Mouse (Mus musculus): ENCODE data around the gene Epb41l5. TPM values are rescaled to one million over a fixed set of nuclear protein-coding genes. Genes with fewer than 3 reads are reported as not detected.
A peak's percentile ranks its signal among the peaks of the same experiment; 100 is the strongest.

The Epb41l5 gene
- total RNA-seq, 2 experiments from 2014 or later: 3.2 to 3.9 TPM

GRCm38 (mm10) chr1:119502729-119503128 lies 146.1 kb downstream of the Epb41l5 start:
- H3K27ac ChIP-seq: peak overlapping the region; percentile 91
- TF ChIP-seq CTCF (IDR thresholded peaks at IDR 0.05): no peak
- peak overlapping the region; percentile 98 for H3K4me3 ChIP-seq
- intact Hi-C loops (cut with DNase I): no loop called here
- DNase-seq: peak; percentile 11

GRCm38 (mm10) chr1:119501881-119502280 lies 146.9 kb downstream of the Epb41l5 start:
- intact Hi-C loops (cut with DNase I): no loop called here
- Histone ChIP-seq H3K27ac (0 out of 2 replicates have a peak overlapping the region, but pooled peaks have one; percentile 28), H3K4me3 (no peak overlapping the region)
- no peak for TF ChIP-seq CTCF (IDR thresholded peaks at IDR 0.05)
- DNase-seq: no peak

- intact Hi-C loops (cut with DNase I): no loop called here
- TF ChIP-seq CTCF (IDR thresholded peaks at IDR 0.05): no peak
- Histone ChIP-seq H3K4me3 (no peak overlapping the region), H3K27ac (no peak overlapping the region)
- DNase-seq: no peak
Measured at GRCm38 (mm10) chr1:119499456-119499855, 149.3 kb downstream of the Epb41l5 start.

- Histone ChIP-seq H3K4me3 (peak overlapping the region; percentile 7; the same call in 1 of the 2 replicates), H3K27ac (peak overlapping the region; percentile 61)
- intact Hi-C loops (cut with DNase I): no loop called here
- DNase-seq: no peak
- no peak for TF ChIP-seq CTCF (IDR thresholded peaks at IDR 0.05)
Measured at GRCm38 (mm10) chr1:119498536-119499231, 150.1 kb downstream of the Epb41l5 start.

GRCm38 (mm10) chr1:119497346-119498004 lies 151.3 kb downstream of the Epb41l5 start:
- intact Hi-C loops (cut with DNase I): no loop called here
- no peak overlapping the region for H3K27ac ChIP-seq
- H3K4me3 ChIP-seq: no peak overlapping the region
- DNase-seq: no peak
- no peak for TF ChIP-seq CTCF (IDR thresholded peaks at IDR 0.05)

- H3K27ac ChIP-seq: peak overlapping the region; percentile 71
- no peak for DNase-seq
- no peak overlapping the region for H3K4me3 ChIP-seq
- TF ChIP-seq CTCF (IDR thresholded peaks at IDR 0.05): no peak
- intact Hi-C loops (cut with DNase I): no loop called here
Measured at GRCm38 (mm10) chr1:119495396-119495775, 153.4 kb downstream of the Epb41l5 start.

Other genes with a start within 250 kb of the Epb41l5 start
- gene Inhbb, start 226.8 kb downstream of the Epb41l5 start, total RNA-seq (2021): under 1 TPM; 0.43 to 0.89 TPM
- 1 to 10 TPM; 6.7 to 7.8 TPM for gene Ralb, start 144.2 kb downstream of the Epb41l5 start, total RNA-seq (2021)
- 1 to 10 TPM; 3.4 to 5.9 TPM for gene Tmem185b, start 122.8 kb downstream of the Epb41l5 start, total RNA-seq (2021)
- 10 to 100 TPM; 25.8 to 39.1 TPM for gene Ptpn4, start 188.6 kb upstream of the Epb41l5 start, total RNA-seq (2021)

Data from gastrocnemius, adult 2 months (tissue).